Mouse (Mus musculus) limb, embryonic 11.5 days (tissue): Measurements from ENCODE around the gene Baz1b. TPM values are rescaled to one million over a fixed set of nuclear protein-coding genes. Genes with fewer than 3 reads are reported as not detected.

Experiments used
- microRNA-seq: library from miRNA; unstranded; fragments of <30 nt; microRNA quantifications from one replicate; pipeline ENCODE4, GENCODE M21; 2016
- polyA plus RNA-seq: library from polyadenylated mRNA; unstranded; fragments of >200 nt; fragmentation: Nextera tagmentation; extraction: Ambion mirVana; gene quantifications from 2 replicates; pipeline ENCODE4 v1.2.1, GENCODE M21; 2014

Baz1b gene
- polyA plus RNA-seq, 1 experiment from 2014 or later, result 71.5 TPM

Small RNA genes lying within 50 kb of the gene (microRNA-seq; reads per million reads assigned to microRNA genes)
- gene Gm25315, result not detected

Other genes starting within 250 kb of the Baz1b start
- 13.6 and 13.9 TPM in 2 replicates for gene Cldn4, start 240.3 kb upstream of the Baz1b start, polyA plus RNA-seq
- gene Cldn3, start 201.1 kb upstream of the Baz1b start, polyA plus RNA-seq, result 3.4 and 4.3 TPM in 2 replicates
- 27.8 and 28.5 TPM in 2 replicates for gene Abhd11, start 178.1 kb upstream of the Baz1b start, polyA plus RNA-seq
- gene Stx1a, start 163.8 kb upstream of the Baz1b start, polyA plus RNA-seq, result 8.2 and 10.2 TPM in 2 replicates
- 33.3 and 34.1 TPM in 2 replicates for gene Dnajc30, start 123.1 kb upstream of the Baz1b start, polyA plus RNA-seq
- 156 and 157 TPM in 2 replicates for gene Bud23, start 122.3 kb upstream of the Baz1b start, polyA plus RNA-seq
- gene Vps37d, start 109.0 kb upstream of the Baz1b start, polyA plus RNA-seq, result 10.0 and 10.7 TPM in 2 replicates
- 3.2 and 3.3 TPM in 2 replicates for gene Mlxipl, start 97.4 kb upstream of the Baz1b start, polyA plus RNA-seq
- gene Tbl2, start 37.6 kb upstream of the Baz1b start, polyA plus RNA-seq, result 21.4 and 22.5 TPM in 2 replicates
- 39.5 and 45.6 TPM in 2 replicates for gene Bcl7b, start 19.0 kb upstream of the Baz1b start, polyA plus RNA-seq
- 3.3 TPM in 2 replicates for gene Fzd9, start 64.0 kb downstream of the Baz1b start, polyA plus RNA-seq
- gene Fkbp6, start 162.8 kb downstream of the Baz1b start, polyA plus RNA-seq, result 0.12 and 0.20 TPM in 2 replicates
- not detected in 2 replicates for gene Trim50, start 166.0 kb downstream of the Baz1b start, polyA plus RNA-seq
- 31.5 and 36.1 TPM in 2 replicates for gene Nsun5, start 182.7 kb downstream of the Baz1b start, polyA plus RNA-seq
- 21.4 and 21.8 TPM in 2 replicates for gene Pom121, start 207.3 kb downstream of the Baz1b start, polyA plus RNA-seq